Mouse (Mus musculus) MEL (cell line): Measurements from ENCODE around the gene Rprd2. TPM values are rescaled to one million over a fixed set of nuclear protein-coding genes. Genes with fewer than 3 reads are reported as not detected.
A peak's percentile ranks its signal among the peaks of the same experiment; 100 is the strongest.

Experiments
- DNase-seq: peaks from one replicate; pipeline ENCODE4 v3.0.0; 2011; ENCODE audit warnings: low read depth, low spot score
- H3K27ac ChIP-seq: 2 replicates; pipeline ENCODE4 v1.5.1; 2012; ENCODE audit warnings: low read depth, mild to moderate bottlenecking, control low read depth, low read length, moderate library complexity; ENCODE audit not compliant: control insufficient read depth
- H3K27me3 ChIP-seq, 2 experiments: fragments of 150-350 bp in 1 of 2; sonication (generic) in 1 of 2; 2 replicates each; pipeline ENCODE4 v1.6.1; 2012; ENCODE audit warnings: low read length in 2 of 2, mild to moderate bottlenecking in 2 of 2, improper control_type of control experiment in 1 of 2, moderate library complexity in 1 of 2; ENCODE audit not compliant: insufficient read depth in 2 of 2, control insufficient read depth in 1 of 2
- H3K36me3 ChIP-seq, 2 experiments: 2 replicates each; pipeline ENCODE4 v1.6.1; 2012 to 2014; ENCODE audit warnings: low read length in 2 of 2, improper control_type of control experiment in 1 of 2, inconsistent platforms in 1 of 2, mild to moderate bottlenecking in 1 of 2; ENCODE audit not compliant: insufficient read depth in 2 of 2, control insufficient read depth in 1 of 2
- H3K4me1 ChIP-seq, 2 experiments: fragments of 150-350 bp in 1 of 2; sonication (generic) in 1 of 2; 2 replicates each; pipeline ENCODE4 v1.6.1; 2012; ENCODE audit warnings: low read length in 2 of 2, improper control_type of control experiment in 1 of 2, mild to moderate bottlenecking in 1 of 2; ENCODE audit not compliant: insufficient read depth in 2 of 2, control insufficient read depth in 1 of 2
- H3K4me3 ChIP-seq, 2 experiments: fragments of 150-350 bp in 1 of 2; sonication (generic) in 1 of 2; 2 replicates each; pipeline ENCODE4 v1.5.1; 2012; ENCODE audit warnings: low read depth in 2 of 2, low read length in 2 of 2, mild to moderate bottlenecking in 2 of 2, moderate library complexity in 2 of 2, control low read depth in 1 of 2, improper control_type of control experiment in 1 of 2; ENCODE audit not compliant: control insufficient read depth in 1 of 2, insufficient read depth in 1 of 2
- H3K79me2 ChIP-seq: 2 replicates; pipeline ENCODE4 v1.6.1; 2012; ENCODE audit warnings: mild to moderate bottlenecking, low read length, moderate library complexity; ENCODE audit not compliant: control insufficient read depth, poor library complexity, insufficient read depth
- H3K9ac ChIP-seq: 2 replicates; pipeline ENCODE4 v1.6.1; 2012; ENCODE audit warnings: low read depth, mild to moderate bottlenecking, control low read depth, low read length, moderate library complexity; ENCODE audit not compliant: control insufficient read depth, poor library complexity, severe bottlenecking
- H3K9me3 ChIP-seq: fragments of 150-350 bp; sonication (generic); replicated peaks from 2 replicates; pipeline ENCODE4 v1.6.1; 2012; ENCODE audit warnings: mild to moderate bottlenecking, low read length, improper control_type of control experiment, moderate library complexity; ENCODE audit not compliant: insufficient read depth
- BHLHE40 ChIP-seq: IDR thresholded peaks from 2 replicates; pipeline ENCODE4 v1.6.1; 2012; ENCODE audit warnings: low read depth, mild to moderate bottlenecking, inconsistent platforms, low read length, improper control_type of control experiment, borderline replicate concordance
- CHD2 ChIP-seq: IDR thresholded peaks from 2 replicates; pipeline ENCODE4 v1.6.1; 2011; ENCODE audit warnings: low read length, improper control_type of control experiment
- CTCF ChIP-seq, 3 experiments: IDR thresholded peaks in 2 of 3; conservative IDR thresholded peaks in 1 of 3; 2 replicates each; pipeline ENCODE4 v1.5.1; 2011 to 2012; ENCODE audit warnings: low read length in 3 of 3, low read depth in 2 of 3, mild to moderate bottlenecking in 2 of 3, improper control_type of control experiment in 1 of 3, inconsistent platforms in 1 of 3, mixed read lengths in 1 of 3, moderate library complexity in 1 of 3; ENCODE audit not compliant: control insufficient read depth in 1 of 3, insufficient read depth in 1 of 3, poor library complexity in 1 of 3, severe bottlenecking in 1 of 3
- E2F4 ChIP-seq: IDR thresholded peaks from 2 replicates; pipeline ENCODE4 v1.6.1; 2011; ENCODE audit warnings: low read depth, low read length, improper control_type of control experiment, borderline replicate concordance
- ELF1 ChIP-seq: IDR thresholded peaks from 2 replicates; pipeline ENCODE4 v1.6.1; 2014; ENCODE audit warnings: low read depth, mild to moderate bottlenecking, inconsistent platforms, low read length, improper control_type of control experiment, moderate library complexity
- GABPA ChIP-seq: IDR thresholded peaks from 2 replicates; pipeline ENCODE4 v1.6.1; 2012; ENCODE audit warnings: low read depth, mild to moderate bottlenecking, inconsistent platforms, low read length, improper control_type of control experiment, moderate library complexity
- JUND ChIP-seq: IDR thresholded peaks from 2 replicates; pipeline ENCODE4 v1.6.1; 2011; ENCODE audit warnings: low read depth, mild to moderate bottlenecking, improper control_type of control experiment, low read length
- MAZ ChIP-seq: IDR thresholded peaks from 2 replicates; pipeline ENCODE4 v1.6.1; 2012; ENCODE audit warnings: low read depth, mild to moderate bottlenecking, inconsistent platforms, low read length, improper control_type of control experiment
- MYB ChIP-seq: IDR thresholded peaks from 2 replicates; pipeline ENCODE4 v1.6.1; 2011; ENCODE audit warnings: mild to moderate bottlenecking, low read depth, low read length, improper control_type of control experiment
- MYC ChIP-seq: IDR thresholded peaks from 2 replicates; pipeline ENCODE4 v1.6.1; 2011; ENCODE audit warnings: low read depth, mild to moderate bottlenecking, low read length, improper control_type of control experiment, moderate library complexity
- NRF1 ChIP-seq: IDR thresholded peaks from 2 replicates; pipeline ENCODE4 v1.6.1; 2014; ENCODE audit warnings: low read depth, mild to moderate bottlenecking, inconsistent platforms, low read length, improper control_type of control experiment, moderate library complexity; ENCODE audit not compliant: poor library complexity, insufficient read depth, severe bottlenecking
- POLR2A ChIP-seq, 2 experiments: IDR thresholded peaks; 2 replicates each; pipeline ENCODE4 v1.6.1; 2011 to 2012; ENCODE audit warnings: low read length in 2 of 2, mild to moderate bottlenecking in 2 of 2, control low read depth in 1 of 2, improper control_type of control experiment in 1 of 2, low read depth in 1 of 2, moderate library complexity in 1 of 2; ENCODE audit not compliant: control insufficient read depth in 1 of 2, insufficient read depth in 1 of 2, poor library complexity in 1 of 2
- POLR2AphosphoS5 ChIP-seq: IDR thresholded peaks from 2 replicates; pipeline ENCODE4 v1.6.1; 2012; ENCODE audit warnings: low read depth, borderline replicate concordance, mild to moderate bottlenecking, inconsistent platforms, low read length, moderate library complexity, mixed read lengths
- SIN3A ChIP-seq: IDR thresholded peaks from 2 replicates; pipeline ENCODE4 v1.6.1; 2012; ENCODE audit warnings: low read length, improper control_type of control experiment, inconsistent platforms
- TBP ChIP-seq: IDR thresholded peaks from 2 replicates; pipeline ENCODE4 v1.8.0; 2011; ENCODE audit warnings: low read depth, low read length, improper control_type of control experiment
- USF1 ChIP-seq: IDR thresholded peaks from 2 replicates; pipeline ENCODE4 v1.6.1; 2014; ENCODE audit warnings: low read depth, mild to moderate bottlenecking, inconsistent platforms, low read length, improper control_type of control experiment, moderate library complexity
- ZC3H11A ChIP-seq: IDR thresholded peaks from 2 replicates; pipeline ENCODE4 v1.6.1; 2012; ENCODE audit warnings: low read depth, mild to moderate bottlenecking, inconsistent platforms, low read length, improper control_type of control experiment
- ZKSCAN1 ChIP-seq: IDR thresholded peaks from 2 replicates; pipeline ENCODE4 v1.6.1; 2012; ENCODE audit warnings: low read depth, mild to moderate bottlenecking, inconsistent platforms, low read length, improper control_type of control experiment, moderate library complexity
- ZMIZ1 ChIP-seq: IDR thresholded peaks from 2 replicates; pipeline ENCODE4 v1.6.1; 2012; ENCODE audit warnings: low read depth, mild to moderate bottlenecking, inconsistent platforms, low read length, improper control_type of control experiment, moderate library complexity
- polyA plus RNA-seq, 2 experiments: library from polyadenylated mRNA; stranded (reverse) in 1 of 2; unstranded in 1 of 2; fragments of >175 nt in 1 of 2; fragments of >200 nt in 1 of 2; gene quantifications; 2 replicates each; pipeline versions ENCODE4 v1.2.1 to v1.2.4; 2012; ENCODE audit warnings: low replicate concordance in 2 of 2, low read depth in 1 of 2; ENCODE audit not compliant: insufficient read length in 2 of 2, insufficient read depth in 1 of 2, missing spikeins in 1 of 2
- total RNA-seq: library from RNA; depleted of rRNA; stranded (reverse); fragments of 300-350 nt; gene quantifications from 2 replicates; pipeline ENCODE4 v1.2.3, GENCODE M21; 2012; rRNA removed

Rprd2 gene
- total RNA-seq (16.3 and 17.1 TPM in 2 replicates), polyA plus RNA-seq (10 to 100 TPM; 31.9 to 42.0 TPM)

GRCm38 (mm10) chr3:95818571-95819288, at the start of gene Rprd2:
Gene Rprd2, minus strand, starts transcription at chr3:95818863.
- H3K79me2 ChIP-seq: peaks cover 51% of the 10 kb centered on the region
- peak within 1 kb of the TSS; percentile 93 for H3K9ac ChIP-seq
- peaks cover 0 to 39% of the 10 kb centered on the region in 2 experiments; a peak in 2 of 4 replicates for H3K36me3 ChIP-seq
- TF ChIP-seq USF1 (no peak), POLR2AphosphoS5 (0 out of 2 replicates have a peak, but pooled peaks have one; percentile 15), ZKSCAN1 (no peak), NRF1 (no peak), CTCF (IDR thresholded peaks at IDR 0.05 in 2 of 3, conservative IDR thresholded peaks at IDR 0.05 in 1 of 3; ENCODE audit: control insufficient read depth in 1 of 3, insufficient read depth in 1 of 3, low read depth in 2 of 3, low read length in 3 of 3, poor library complexity in 1 of 3, severe bottlenecking in 1 of 3) (peak in 1 of 3 experiments; percentile 0; a peak in 1 of 6 replicates), ZMIZ1 (no peak), POLR2A (IDR thresholded peaks at IDR 0.05; ENCODE audit: control insufficient read depth in 1 of 2, insufficient read depth in 1 of 2, low read depth in 1 of 2, low read length in 2 of 2, poor library complexity in 1 of 2) (peak; percentile 66 to 85; a peak in 3 of 4 replicates), TBP (peak; percentile 51), BHLHE40 (no peak)
- DNase-seq: peak; percentile 92
- no peaks in the 10 kb centered on the region for H3K9me3 ChIP-seq
- H3K4me1 ChIP-seq: peaks cover 13% of the 10 kb centered on the region in 2 experiments
- H3K27me3 ChIP-seq: no peaks in the 10 kb centered on the region
- peak within 1 kb of the TSS; percentile 98 for H3K27ac ChIP-seq
- peak within 1 kb of the TSS; percentile 87 to 94 for H3K4me3 ChIP-seq

- peaks cover 3 to 11% of the 10 kb centered on the region in 2 experiments for H3K36me3 ChIP-seq
- no peak overlapping the region for H3K27ac ChIP-seq
- H3K4me1 ChIP-seq: peaks cover 4% of the 10 kb centered on the region in 2 experiments
- DNase-seq: no peak
- H3K4me3 ChIP-seq: no peak overlapping the region
- H3K9me3 ChIP-seq: no peaks in the 10 kb centered on the region
- no peak overlapping the region for H3K9ac ChIP-seq
- TF ChIP-seq MAZ (no peak), E2F4 (no peak), ELF1 (no peak), NRF1 (no peak), MYB (no peak), MYC (no peak), JUND (no peak), GABPA (no peak), SIN3A (no peak), POLR2AphosphoS5 (no peak), CHD2 (no peak), ZC3H11A (no peak)
- no peaks in the 10 kb centered on the region for H3K27me3 ChIP-seq
- peaks cover 22% of the 10 kb centered on the region for H3K79me2 ChIP-seq
Measured at GRCm38 (mm10) chr3:95867408-95867807, 48.7 kb upstream of the Rprd2 start.
